Mouse (Mus musculus) testis, adult 2 months (tissue): ENCODE data around the gene Acadm.

ENCODE experiments used
- CTCF ChIP-seq: fragments of 200-500 bp; IDR thresholded peaks from 2 replicates; pipeline ENCODE4 v1.5.1; 2012; ENCODE audit warnings: low read depth, mild to moderate bottlenecking, inconsistent platforms, low read length, moderate library complexity; ENCODE audit not compliant: control insufficient read depth, insufficient read depth, insufficient replicate concordance
- POLR2A ChIP-seq: fragments of 200-500 bp; IDR thresholded peaks from 2 replicates; pipeline ENCODE4 v1.6.1; 2012; ENCODE audit warnings: low read depth, mild to moderate bottlenecking, inconsistent platforms, low read length, moderate library complexity; ENCODE audit not compliant: control insufficient read depth

- TF ChIP-seq POLR2A (no peak), CTCF (no peak)
Observed at GRCm38 (mm10) chr3:153975060-153975459, 30.6 kb upstream of the Acadm start.
